Mouse (Mus musculus): ENCODE measurements around the gene Nr1h2.
A peak's percentile ranks its signal among the peaks of the same experiment; 100 is the strongest.

Nr1h2 gene

GRCm38 (mm10) chr7:44547725-44548124, 6.0 kb downstream of the Nr1h2 start:
- DNase-seq: no peak

DNA sequence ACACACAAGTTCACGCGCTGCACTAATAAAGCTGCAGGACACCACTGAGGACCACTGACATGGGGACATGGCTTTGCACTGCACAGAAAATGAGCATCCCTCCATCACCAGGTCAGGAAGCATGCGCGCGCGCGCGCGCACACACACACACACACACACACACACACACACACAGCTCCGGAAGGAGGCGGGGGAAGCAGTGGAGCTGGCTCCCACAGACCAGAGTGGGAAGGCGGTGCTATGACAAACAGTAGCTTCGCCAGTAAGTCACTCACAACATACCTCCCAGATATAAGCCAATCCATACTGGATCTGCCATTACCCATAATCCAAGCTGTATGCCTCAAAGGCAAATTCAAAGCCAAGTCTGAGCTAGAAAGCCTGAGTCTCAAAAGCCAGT, 6.7 kb downstream of the Nr1h2 start:
- no peak for DNase-seq

DNA sequence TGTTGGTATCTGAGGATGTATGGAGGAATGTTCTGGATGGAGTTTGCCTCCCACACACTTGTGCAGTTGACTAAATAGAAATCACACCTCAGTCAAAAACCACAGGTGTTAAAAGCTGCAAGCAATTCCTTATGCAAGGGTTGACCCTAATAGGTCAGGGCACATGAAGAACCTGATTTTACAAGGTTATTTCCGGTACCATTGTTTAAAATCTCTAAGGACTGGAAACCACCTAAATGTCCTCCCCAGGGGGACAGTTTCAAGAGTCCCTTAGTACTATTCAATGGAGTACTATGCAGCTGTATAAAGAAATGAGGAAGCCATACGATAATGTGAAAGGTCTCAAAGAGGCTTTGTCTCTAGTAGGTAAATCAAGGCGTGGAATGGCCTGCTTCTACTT, 7.5 kb downstream of the Nr1h2 start:
- DNase-seq: no peak

DNA sequence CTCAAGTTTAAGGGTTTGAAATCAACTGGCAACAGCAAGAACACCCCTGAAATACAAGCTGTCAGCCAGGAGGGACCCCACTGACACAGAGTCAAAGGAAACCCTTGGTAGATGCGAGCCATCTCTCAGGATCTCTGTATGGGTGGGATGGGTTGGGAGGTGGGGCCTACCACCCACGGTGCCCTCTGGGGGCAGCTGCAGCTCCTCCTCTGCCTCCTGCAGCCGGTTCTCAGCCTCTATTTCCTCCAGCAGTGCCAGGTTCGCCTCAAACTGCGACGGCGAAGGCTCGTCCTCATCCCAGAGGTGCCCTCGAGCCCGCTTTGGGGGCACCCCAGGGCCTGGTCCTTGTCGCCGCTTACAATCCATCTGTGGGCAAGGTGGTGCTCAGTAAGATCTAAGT, 10.7 kb downstream of the Nr1h2 start:
- DNase-seq: no peak

DNA sequence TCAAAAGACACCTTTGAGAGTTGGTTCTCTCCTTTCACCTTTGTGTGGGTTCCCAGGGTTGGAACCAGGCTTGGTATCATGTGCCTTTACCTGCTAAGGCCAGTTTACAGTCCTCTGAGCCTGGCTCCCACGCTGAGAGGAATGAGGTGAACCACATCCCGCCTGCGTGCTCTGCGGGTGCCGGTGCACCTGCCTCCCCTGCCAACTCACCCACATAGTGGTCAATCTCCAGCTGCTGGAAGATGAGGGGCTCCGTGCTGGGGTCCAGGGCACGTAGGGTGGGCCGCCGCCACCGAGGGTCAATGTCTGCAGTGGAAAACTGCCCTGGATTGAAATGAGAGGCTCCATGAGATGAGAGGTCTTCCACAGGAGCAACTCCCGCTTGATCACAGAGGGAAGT, 11.2 kb downstream of the Nr1h2 start:
- DNase-seq: no peak

DNA sequence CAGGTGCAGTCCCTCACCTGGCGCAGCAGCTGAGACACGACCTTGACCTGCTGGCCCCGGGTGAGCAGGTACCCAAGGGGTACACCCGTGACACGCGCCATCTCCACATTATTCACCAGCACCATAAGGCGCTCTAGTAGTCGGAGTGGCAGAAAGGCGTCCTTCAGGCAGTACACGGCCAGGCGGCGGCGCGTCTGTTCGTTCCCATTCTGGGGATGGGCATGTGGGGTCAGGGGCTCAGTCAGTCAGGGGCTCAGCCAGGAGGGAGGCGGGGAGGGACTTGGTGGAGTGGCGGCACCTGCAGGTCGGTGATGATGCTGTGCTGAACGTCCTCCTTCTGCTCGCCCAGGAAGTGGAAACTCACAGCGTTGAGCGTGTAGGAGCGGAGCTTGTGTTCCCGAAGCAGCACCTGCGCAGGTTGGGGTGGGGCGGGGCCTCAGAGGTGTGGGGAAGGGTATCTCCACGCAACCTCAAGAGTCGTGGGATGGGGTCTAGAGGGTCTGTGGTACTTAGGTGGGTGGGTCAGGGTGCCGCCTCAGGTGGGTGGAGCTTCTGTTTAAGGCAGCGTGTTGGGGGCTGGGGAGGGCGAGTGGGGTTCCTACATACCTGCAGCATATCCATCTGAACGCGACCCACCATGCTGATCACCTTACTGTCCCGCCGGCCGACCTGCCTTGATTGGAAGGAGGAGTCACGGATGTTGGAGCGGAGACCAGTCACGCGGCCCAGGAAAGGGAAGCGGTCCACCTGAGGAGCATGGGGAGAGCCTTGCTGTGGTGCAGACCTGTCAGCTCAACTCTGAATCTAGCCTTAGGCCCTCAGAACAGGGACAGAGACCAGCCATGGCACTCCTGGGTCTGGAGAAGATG, 14.8 kb downstream of the Nr1h2 start:
- DNase-seq: no peak

- DNase-seq: no peak
Observed at GRCm38 (mm10) chr7:44537496-44537895, 16.3 kb downstream of the Nr1h2 start.

- DNase-seq: no peak
Observed at GRCm38 (mm10) chr7:44537009-44537408, 16.7 kb downstream of the Nr1h2 start.

DNA sequence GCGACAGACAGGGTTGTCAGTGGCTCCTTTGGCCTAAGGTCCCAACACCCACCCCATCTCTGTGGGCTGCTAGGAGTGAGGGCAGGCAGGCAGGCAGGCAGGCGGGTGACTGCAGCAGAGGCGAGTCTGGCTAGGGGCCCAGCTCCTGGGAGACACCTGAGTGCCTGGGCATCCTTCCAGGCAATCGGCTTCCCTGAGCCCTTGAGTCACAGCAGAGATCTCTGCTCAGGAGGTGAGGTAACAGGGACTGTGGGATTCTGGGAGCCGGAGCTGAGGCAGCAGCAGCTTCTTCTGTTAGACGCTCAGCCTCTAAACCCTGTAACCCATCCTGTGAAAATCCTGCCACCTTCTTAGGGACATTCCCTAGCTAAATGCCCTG, 17.2 kb downstream of the Nr1h2 start:
- DNase-seq: peak; percentile 62

DNA sequence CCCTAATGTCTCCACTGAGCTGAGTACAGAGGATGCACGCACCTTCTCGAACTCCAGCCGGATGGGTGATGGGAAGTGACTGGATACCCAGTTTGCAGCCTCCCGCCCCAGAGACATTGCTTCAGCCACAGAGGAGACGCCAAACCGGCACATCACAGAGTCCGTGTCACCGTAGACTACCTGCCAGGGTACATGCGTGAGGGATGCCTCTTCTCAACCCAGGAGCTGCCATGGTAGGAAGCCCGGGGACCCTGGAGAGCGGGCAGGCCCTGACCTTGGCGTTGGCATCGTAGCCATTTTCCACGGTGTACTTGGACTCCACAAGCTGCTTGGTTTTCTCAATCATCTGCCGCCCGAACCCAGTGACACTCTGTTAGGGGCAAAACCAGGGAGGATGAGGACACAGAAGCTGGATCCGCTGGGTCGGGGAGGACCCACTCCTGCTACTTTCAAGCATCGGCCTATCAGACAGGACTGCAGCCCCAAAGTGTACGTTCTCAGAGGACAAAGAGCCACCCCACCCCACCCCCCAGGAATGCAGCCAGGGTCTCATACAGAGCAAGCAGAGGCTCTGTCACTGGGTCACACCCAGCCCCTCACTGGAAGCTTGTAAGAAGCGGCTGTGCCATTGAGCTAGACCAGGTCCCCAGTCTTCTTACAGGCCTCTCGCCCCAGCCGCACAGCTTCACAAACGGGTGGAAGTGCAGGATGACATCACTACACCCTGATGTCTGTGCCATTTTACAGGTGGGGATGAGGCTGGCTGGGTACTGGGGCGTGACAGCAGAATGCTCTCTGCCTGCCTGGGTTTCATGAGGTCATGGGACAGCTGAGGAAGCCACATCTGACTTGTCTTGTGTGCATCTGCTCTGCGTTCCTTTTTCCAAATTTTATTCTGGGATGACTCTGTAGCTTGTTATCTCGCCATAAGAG, 17.8 kb downstream of the Nr1h2 start:
- DNase-seq: no peak

DNA sequence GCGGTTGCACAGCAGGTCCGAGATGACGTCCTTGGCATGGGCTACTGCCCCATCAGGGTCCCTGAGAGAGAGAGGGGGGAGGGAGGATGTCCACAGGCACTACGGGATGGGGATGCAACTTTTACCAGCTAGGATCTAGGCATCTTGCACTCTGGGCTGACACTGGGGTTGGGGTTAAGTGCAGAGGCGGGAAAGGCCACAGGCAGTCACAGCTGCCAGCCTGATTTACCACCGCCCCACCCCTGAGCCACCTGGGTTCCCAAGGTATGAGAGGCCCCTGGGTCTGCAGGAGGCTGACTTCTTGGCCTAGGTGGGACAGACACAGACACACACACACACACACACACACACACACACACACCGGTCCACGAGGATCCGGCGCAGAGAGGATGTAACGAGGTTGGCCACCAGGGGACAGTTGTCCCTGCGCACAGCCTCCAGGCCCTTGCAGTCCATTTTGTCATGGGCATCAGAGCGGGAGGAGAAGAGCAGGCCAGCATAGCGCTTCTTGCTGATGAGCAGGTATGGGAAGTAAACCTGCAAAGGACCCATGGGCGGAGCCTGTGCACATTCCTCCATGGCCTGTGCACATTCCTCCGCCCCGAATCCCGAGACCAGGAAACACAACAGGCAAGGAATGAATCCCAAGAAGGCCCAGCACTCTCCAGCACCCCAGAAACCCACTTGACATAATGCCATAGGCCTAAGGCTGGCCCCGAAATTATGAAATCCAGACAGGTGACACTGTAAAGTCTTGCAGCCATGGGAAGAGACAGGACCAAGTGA, 18.9 kb downstream of the Nr1h2 start:
- no peak for DNase-seq

- DNase-seq: no peak
Observed at GRCm38 (mm10) chr7:44534242-44534641, 19.5 kb downstream of the Nr1h2 start.

GRCm38 (mm10) chr7:44533746-44534045, 20.1 kb downstream of the Nr1h2 start:
- no peak for DNase-seq

DNA sequence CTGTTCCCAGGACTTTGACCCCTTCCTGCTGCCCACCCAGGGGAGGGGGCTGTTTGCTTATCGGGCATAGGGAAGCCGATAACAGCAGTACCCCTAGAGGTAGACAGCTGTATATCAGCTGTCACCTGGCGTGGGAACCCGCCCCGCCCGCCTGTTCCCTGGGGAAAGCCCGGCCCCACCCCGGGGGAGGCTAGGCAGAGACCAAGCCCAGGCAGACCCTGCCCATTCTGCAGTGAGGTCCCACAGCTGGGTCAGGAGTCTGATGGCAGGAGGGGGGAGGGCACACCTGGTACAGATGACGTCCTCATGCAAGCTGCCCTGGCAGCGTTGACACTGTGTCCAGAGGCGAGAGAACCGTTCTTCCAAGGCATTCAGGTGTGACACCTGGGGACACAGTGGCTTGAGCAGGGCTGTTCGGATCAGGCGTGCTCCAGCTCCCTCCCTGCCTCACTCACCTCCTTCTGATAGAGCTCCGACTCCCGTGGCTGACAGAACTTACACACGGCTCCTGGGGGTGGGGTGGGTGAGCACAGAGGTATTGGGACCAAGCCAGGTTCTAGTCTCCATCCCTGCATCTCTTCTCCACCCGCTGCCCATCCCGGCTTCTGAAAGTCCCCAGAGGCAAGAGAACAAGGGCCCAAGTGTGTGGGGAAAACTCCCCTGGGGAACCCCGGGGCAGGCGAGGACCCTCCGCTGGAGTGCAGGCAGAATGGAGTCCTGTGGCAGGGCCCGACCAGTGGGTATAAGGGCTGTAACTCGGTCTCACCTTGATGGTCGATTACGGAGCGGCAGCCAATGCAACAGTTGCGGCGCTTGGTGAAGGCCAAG, 20.6 kb downstream of the Nr1h2 start:
- no peak for DNase-seq

- DNase-seq: no peak
Observed at GRCm38 (mm10) chr7:44531946-44532732, 21.6 kb downstream of the Nr1h2 start, which contains the start of gene Spib. Gene Spib (minus strand): TSS chr7:44532071.

DNA sequence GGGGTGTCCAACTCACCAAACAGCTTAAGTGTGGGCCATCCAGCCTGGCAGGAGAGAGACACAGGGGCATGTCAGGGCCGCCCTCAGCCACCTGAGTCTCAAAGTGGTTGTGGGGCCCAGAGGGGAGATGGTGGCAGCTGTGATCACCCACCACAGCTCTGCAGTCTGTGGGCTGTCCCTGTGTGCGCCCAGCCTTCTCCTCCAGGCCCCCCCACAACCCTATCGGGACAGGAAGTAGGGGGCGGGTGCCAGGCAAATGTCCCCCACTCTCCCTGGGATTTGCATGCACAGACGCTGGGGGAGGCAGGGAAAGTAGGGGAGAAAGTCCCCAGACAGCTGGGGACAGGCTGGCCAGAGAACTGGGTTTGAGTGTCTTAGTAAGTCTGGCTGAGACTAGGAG, 22.5 kb downstream of the Nr1h2 start:
- DNase-seq: no peak

DNA sequence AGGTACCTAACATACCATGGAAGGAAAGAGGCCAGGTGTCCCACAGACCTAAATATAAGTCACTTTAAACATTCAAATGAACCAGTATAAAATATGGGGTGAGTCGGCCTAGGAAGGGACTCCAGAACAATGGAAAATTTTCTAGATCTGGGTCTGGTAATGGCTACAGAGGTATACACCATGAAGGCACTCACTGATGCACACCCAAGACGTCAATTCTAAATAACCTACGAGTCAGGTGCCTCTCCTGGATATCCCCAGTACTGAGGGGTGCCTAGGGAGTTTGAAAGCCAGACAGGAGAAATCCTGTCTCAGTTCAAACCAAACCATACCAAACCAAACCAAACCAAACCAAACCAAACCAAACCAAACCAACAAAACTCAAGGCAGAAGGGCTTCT, 23.2 kb downstream of the Nr1h2 start:
- no peak for DNase-seq

GRCm38 (mm10) chr7:44529518-44529917, 24.2 kb downstream of the Nr1h2 start:
- DNase-seq: no peak

DNA sequence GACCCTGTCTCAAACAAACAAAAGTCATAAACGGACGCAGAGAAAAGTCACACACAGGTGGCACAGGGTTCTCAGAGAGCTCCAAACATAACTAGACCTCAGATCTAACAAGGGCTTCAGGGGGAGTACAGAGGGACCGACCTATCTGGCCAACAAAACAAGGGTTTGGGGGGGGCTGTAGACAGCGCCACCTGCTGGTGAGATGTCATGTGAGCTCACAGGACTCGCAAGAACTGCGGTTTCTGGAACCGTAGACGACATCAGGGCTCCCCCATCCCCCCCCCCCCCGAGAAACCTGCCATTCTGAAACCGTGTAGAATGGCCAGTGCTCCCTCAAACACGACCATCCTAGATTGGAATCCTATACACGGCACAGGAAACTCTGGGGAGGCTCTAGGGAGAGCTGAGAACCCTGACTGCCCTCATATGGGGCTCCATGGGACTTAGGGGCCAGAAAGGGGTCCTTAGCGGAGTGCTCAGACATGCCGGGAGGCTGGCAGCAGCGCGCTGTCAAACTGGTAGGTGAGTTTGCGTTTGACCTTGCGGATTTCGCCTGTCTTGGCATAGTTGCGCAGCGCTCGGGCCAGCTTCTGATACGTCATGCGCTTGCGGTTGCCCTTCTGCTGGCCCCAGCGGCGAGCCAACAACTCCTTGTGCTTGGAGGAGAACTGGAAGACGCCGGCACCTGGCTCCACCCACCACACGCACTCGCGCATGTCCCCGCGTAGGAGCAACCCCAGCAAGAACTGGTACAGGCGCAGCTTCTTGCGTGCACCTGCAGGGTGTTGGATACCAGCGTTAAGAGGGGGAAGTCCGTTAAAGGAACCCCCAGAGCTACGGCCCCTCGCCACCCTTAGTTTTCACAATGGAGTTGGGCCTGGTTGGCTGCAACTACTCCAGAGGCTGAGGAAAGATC, 26.0 kb downstream of the Nr1h2 start:
- peak; percentile 83 for DNase-seq

DNA sequence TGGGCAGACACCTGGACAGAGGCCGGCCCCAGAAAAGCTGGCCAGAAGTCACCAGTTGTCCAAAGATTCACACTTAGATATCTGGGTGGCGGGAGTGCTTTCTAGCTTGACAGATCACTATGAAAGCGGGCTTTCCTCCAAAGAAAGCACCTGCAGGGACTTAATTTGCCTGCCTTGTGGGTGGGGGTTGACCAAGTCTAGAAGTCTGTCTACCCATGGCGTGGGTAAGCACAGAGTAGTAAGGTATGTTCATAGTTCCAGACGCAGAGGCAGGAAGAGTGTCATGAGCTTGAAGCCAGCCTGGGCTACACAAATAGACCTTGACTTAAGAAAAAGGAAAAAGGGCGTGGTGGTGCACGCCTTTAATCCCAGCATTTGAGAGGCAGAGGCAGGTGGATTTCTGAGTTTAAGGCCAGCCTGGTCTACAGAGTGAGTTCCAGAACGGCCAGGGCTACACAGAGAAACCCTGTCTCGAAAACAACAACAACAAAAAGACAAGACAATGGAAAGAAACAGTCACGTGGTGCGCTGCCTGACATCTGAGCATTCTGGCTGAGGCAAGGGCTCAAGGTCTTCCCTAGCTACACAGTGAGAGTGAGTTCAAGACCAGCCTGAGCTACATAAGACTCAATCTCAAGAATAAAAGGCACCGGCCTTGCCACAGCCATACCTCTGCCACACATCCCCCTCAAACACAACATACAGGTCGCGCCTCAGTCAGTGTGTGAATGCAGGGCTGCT, 27.2 kb downstream of the Nr1h2 start:
- DNase-seq: no peak
